Mouse (Mus musculus) liver (tissue): ENCODE data around the gene Il12a.

Experiments
- DNase-seq: peaks from one replicate; pipeline ENCODE4 v3.0.0-alpha.2; 2020; ENCODE audit warnings: mixed read lengths

The Il12a gene

DNA sequence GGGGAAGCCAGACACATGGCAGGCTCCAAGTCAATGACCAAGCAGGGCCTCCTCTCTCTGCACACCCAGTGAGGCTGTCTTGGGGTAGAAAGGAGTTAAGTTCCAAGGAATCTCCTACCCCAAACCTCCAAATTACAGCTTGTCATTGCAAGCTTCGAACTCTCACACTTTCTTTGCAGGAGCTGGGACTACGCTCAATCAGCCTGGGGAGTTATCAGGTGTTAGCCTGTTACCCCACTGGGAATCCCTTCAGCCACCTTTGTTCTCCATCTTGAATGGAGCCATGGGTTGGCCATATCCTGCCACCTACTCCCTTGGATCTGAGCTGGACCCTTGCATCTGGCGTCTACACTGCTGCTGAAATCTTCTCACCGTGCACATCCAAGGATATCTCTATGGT is at the start of gene Il12a:
Gene Il12a, plus strand, starts transcription at position 301 of the 400 bp plus-strand sequence.
- DNase-seq: no peak

DNA sequence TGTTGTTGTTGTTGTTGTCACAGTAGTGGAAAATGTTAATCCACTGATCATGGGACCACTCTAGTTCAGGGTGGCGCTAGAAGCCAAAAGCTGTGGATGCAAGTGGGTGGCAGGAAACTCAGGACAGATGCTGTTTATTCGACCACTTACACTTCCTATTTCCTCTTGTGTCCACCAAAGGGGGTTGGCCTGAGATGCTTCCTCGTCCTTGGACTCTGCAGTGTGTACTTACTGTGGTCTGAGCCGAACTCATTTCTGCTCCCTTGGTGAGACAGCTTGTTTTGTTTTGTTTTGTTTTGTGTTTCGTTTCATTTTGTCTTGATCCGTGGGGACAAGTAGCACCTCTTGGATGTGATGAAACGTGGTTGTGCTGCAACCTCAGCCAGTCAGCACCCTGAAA is 47.5 kb upstream of the Il12a start:
- DNase-seq: no peak

DNA sequence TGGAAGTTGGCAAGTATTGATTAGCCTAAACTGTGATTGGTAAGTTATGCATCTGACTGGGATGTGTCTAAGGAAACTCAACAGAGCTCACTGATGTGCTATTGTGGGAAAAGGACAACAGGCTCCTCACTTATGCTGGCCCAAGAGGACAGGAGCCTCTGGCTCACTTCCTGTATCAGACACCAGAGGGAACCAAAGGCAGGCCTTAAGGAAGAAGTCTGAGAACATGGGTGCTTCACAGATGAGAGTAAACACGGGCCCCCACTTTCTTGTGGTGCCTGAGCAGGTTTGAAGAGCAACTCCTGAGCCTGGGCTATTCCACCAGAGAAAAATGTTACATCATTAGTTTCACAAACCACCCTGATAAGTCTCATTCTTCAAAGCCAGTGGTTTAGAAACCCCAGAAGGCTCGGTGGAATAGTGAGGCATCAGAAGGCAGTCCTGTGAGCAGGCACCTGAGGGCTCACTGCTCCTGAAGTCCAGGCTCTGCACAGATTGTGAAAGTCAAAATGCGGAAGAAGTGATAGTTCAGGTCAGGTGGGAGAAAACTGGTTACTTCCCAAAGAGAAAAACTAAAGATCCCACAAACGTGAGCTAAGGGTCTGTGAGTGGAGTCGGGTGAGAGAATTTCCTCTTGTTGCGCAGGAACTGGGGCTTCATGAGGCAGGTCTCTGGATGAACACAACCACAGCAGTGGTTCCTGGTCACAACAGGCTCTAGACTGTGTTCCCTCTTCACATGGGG is 43.9 kb upstream of the Il12a start:
- DNase-seq: no peak

DNA sequence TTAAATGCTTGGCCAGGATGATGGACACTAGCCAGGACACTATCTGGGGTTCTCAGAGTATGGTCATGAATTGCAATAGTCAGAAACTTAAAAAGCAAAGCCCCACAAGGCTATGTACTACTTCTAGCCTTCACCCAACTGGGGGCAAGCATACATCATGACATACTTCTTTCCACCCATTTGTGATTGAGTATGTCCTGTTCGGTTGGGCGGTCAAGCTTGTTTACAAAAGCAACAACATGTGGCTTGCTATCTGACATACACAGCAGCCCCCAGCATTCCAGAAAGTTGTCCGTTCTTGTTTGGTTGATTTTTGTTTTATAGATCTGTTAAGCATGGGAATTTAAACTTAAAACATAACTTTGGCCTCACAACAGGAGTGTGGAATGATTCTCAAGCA is 43.2 kb upstream of the Il12a start:
- DNase-seq: no peak

DNA sequence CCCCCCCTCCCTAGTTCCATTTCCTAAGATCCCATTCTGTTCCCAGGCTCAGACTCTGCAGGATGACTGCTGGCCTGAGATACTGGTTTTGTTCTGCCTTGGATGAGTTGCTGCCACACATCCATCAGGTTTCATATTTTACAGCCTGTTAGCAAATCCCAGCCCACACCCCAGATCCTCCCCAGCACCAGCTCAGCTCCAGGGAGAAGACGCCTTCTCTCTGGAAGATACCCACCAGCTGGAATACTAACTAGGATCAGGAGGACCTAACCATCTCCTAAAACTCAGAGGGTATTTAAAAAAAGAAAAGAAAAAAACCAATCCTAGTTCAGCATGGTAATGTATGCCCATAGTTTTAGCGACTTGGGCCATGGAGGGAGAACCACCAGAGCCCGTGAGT is 40.2 kb upstream of the Il12a start:
- no peak for DNase-seq

DNA sequence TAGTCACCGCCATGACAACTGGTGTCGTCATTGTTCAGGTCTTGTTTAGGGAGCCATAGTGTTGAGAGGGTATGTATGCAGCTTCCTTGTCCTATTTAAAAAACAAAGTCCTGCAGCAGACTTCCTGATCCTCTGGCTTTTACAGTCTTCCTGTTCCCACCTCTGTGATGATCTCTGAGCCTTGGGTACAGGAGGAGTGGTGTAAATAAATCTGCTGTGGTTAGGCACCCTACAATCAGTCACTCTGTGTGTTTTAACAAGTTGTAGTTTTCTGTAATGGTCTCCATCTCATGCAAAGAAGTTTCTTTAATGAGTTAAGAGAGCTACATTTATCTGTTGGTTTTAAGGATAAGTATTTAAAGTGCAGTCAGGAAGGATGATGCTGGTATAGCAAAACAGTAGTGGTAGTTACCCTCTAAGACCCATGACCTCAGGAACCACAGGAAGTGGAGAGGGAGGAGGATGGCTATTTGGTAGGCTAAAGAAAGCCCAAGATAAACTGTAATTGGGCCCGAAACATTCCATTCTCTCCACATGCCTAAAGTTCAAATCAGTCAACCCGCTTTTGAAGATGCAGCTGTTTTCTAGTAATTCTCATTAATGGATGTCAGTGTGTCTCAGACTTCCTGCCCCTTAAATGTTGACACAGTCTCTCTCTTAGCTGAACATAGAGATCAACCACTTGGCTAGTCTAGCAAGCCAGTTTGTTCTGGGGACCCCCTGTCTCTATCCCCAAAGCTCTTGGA is 33.7 kb upstream of the Il12a start:
- DNase-seq: no peak

DNA sequence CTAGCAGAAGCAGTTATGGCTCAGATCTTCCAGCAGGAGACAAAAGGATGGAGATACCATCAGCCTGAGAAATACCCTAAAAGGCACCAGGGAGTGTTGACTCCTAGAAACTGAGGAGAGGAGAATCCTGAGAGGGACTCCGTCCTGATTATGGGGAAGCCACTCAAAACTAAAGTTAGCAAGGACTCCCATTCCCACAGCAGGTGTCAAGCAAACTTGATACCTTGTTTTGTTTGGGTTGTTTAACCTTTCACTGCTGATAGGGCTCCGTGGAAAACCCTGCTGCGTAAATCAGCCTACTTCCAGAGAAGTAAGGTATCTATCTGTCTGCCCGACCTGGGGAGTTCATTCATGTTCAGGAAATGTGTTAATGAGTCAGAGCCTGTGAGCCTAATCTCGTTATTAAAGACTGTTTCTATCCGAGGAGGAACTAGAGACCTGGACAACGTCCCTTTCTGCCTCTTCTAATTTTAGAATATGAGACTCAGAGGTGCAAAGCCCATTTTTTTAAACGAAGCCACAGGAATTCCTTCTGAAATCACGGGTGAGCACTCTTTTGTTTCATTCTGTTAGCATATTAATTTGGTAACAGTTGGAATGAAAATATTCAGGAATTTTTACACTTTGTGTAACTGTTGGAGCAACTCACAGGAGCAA is 32.7 kb upstream of the Il12a start:
- no peak for DNase-seq

DNA sequence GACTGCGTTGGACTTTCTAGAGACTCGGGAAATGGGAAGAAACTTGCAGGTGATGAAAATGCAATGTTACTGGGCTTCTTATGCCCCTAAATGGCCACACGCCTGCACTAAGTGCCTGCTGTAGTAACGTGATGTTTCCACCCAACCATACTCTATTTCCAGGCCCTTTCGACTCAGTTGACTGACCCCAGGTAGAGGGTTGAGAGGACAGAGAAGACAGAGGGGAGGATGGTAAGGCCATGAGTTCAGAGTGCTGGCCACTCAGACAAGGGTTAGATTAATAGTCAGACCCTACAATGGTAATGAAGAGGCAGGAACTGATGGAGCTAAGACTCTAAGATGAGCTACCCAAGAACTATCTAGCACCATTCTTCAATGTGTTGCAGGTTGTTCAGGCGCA is 30.4 kb upstream of the Il12a start:
- DNase-seq: no peak

DNA sequence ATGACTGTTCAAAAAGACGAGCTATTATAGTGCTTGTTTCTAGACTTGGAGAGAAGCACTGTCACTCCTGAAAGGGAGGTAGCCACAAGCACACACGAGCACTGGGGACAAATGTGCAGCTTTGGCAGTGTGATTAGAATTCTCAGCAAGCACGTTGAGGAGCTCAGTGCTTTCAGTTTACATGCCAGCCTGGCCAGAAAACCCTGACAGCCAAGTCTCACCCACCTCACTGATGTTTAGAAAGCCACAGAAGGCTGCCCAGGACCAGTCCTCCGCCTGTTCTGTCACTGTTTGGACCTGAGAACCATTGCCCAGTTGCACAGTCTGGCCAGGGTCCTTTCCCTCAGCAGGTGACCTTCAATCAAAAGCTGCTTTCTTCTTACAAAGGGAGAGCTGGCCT is 29.9 kb upstream of the Il12a start:
- no peak for DNase-seq

DNA sequence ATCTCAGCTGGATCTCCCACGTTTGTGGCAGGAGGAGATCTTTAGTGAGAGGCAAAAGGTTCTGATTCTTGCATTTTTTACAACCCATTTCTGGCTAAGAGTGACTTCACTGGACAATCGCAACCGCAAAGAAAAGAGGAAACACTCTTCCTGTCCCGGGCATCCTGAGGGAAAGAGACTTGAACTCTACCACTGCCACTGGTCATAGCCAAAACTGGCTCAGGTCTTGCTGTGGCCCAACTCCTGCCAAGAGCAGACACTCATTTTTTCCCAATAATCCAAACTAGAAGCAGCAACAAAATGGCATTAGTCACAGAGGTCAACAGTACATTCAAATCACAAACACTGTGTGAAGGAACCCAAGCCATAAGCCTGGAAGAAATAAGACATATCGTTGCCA is 28.1 kb upstream of the Il12a start:
- no peak for DNase-seq

DNA sequence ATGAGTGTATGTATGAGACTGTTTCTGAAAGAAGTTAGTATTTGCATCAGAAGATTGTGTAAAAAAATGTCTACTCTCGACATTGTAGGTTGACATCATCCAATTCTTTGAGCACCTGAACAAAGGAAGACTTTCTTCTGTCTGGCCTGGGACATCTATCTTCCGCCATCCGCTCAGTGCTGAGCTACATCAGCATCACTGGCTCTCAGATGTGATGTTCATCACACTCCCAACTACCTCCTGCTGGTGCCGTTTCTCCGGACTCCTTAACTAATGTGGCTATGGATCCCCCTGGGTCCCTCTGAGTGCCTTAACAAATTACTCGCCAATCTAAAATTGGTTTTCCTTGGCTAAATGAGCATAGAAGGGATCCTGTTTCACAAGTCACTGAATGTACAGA is 26.1 kb upstream of the Il12a start:
- no peak for DNase-seq

DNA sequence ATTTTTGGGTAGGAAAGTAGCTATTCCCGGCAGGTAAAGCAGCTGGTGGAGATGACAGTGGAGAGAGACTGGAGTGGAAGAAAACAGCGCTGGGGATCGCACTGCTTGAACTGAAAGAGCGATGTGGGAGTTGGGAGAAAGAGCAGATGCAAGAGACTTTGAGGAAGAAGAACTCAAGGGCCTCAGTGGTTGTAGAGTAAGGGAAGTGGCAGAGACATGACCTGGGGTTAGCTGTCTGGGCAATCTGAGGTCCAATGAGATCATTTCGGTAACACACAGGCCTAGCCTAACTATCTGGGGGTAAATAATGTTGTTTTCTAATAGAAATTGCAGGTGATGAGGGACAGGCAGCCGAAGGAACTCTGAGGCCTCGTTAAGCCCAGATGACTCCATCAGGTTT is 24.1 kb upstream of the Il12a start:
- no peak for DNase-seq

DNA sequence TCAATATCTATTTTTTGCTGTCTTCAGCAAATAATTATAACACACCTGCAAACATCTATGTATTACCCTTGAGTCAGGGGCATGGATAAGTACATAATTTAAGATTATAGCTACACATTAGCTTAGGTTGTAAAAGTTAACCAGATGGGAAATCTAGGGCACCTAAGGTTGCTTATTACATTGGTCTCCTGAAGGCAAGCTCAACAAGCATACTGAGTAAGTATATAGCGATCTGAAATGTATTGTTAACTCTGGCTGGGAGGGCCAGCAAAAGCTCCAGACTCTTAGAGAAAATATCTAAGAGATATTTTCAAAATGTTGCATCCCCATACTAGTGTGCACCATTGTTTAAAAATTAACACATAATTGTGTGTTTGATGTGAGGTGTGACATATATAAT is 22.6 kb upstream of the Il12a start:
- DNase-seq: no peak

DNA sequence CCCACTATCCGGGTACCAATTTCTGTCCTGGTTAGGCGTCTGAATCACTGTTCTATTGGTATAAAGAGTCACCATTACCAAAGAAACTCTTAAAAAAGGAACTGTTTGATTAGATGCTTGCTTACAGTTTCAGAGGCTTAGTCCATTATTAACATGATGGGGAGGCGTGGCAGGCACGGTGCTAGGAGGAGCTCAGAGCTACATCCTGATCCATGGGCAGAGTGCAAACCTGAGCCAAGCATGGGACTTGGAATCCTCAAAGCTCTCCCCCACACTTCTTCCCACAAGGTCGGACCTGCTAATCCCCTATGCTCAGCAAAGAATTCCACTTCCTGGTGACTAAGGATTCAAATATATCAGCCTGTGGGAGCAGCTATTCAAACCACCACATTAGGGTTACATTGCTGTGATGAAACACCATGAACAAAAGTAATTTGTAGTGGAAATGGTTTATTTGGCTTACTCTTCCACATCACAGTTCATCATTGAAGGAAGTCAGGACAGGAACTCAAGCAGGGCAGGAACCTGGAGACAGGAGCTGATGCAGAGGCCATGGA is 20.9 kb upstream of the Il12a start:
- DNase-seq: no peak

DNA sequence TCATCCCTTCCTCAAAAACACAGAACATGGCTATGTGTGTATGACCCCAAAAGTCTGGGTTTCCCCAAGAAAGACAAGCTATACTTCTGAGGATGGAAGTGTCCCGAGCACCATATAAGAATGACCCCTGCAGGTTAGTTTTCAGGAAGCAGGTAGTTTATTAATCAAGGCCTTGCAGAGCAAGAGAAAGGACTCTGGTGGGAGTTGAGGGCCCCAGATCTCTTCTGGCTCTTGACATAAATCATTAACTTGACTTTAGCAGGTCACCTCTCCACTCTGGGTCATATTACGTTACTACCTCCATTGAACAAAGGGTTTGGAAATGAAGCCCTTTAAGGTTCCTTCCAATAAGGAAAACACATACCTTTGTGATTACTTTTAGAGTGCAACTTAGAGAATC is 15.7 kb upstream of the Il12a start:
- no peak for DNase-seq

DNA sequence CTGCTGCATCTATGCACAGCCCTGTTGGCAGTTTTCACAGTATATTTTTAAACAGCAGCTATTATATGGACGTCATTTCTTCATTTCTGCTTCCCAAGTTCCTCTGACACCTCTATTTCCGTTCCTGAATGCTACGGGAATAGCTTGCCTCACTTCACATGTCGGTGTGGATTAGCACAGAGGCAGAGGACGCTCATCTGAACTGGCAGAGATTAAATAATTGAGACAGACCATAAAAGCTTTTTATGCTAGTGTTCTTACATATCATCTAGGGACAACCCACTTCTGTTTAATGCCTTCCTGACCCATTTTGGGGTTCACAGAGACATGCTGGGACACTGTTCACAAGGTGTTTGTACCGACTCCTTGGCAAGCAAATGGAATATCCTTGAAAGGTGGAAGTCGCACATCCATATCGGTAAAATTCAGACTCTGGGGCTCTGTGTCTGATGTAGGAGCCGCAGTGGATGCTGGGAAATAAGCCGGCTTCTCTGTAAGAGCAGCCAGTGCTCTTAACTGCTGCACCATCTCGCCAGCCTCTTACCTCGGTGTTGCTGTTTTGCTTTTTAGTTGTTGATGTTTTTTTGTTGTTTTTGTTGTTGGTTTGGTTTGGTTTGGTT is 15.1 kb upstream of the Il12a start:
- no peak for DNase-seq

DNA sequence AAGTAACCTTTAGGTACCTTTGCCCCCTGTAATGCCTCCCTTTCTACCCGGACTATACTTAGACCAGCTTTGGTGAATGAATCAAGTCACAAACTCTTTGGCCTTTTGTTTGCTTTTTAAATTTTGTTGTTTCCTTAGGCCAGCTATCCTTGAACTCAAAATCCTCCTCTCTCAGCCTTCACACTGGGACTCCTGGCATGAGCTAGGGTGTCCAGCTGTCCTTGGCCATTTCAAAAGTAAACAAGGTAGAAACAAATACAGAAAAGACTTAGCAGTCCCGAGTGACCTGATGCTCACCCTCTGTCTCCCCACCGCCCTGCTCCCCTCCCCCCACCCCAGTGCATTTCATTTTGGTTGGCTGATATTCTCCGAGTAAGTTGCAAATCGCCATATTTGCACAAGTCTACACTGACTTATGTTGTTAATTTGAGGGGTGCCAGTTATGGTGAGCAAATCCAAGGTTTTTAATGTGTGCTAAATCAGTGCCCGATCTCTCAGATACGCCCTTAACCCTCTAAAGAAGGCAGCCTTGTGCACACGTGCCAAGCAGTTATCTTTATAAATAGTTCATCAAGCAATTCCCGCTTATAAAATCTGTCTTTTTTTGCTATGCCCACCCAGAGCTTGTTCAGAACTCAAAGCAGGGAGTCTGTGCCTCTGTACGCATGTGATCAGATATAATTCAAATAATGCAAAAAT is 14.3 kb upstream of the Il12a start:
- DNase-seq: no peak

DNA sequence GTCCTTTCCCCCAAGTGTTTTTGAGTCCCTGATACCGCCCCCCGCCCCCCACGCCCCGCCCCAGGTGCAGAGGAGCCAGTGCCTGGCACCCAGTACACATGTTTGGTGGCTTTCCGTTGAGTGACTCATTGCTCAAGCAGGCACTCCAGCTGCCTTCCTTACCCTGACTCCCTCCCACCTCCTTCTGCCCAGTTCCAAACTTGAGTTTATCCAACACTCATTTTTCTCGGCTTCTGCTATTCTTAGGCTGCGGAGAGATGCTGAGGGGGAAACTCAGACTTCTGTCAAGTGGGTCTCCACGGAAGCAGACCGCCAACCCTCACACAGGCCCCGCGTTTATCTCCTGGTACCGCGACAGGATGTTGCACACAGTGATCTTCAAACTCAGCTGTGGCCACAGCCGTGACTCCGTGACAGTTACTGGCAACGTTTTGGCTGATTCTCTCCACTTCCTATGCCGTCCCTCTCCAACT is 13.6 kb upstream of the Il12a start:
- peak; percentile 56 for DNase-seq

DNA sequence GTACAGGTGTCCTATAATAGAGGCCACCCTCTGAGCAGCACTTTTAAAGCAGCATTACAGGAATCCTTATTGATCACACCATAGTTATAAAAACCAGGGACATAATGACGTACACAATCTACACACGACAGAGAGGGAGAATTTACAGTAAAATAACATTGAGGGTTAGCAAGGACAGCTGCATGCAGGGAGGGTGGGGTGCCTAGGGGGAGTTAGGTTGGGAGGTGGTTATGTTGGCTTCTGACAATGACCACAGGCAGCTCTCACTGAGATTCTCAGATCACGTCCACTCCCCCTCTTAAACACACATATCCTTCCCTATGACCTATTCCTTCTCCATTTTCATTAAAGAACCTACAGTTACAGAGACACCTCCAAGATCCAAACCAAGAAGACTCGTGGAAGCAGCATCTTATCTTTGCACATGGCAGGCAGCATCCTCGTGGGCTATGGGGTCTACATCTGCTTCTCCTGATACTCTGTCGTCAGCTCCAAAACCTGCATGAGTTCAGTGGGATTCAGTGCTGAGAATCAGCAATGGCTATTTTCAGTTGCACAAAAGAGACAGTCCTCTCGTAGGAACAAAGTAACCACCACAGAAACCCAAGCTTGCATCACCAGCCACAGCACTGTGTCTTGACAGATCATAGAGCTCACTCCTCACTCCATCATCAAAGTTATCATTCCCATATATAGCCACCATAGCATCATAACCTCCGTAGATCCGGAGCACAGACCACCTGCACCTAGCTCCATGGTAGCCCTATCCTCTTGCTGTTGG is 11.4 kb upstream of the Il12a start:
- DNase-seq: no peak

DNA sequence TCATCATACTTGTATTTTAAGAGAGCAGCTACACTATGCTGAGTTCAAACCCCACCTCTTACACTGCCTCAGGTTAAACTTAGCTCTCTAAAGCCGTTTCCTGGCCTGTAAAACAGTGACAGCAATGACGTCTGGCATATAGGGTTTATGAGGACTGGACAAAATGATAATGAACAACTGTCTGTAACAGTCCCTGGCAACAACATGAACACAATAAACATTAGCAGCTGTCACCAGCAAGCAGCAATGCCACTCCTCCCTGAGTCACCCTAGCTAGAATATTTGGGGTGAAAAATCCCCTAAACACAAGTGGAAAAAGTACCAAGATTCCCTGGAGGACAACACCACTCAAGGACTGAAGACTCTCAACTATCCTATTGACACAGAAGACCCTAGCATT is 6.9 kb upstream of the Il12a start:
- DNase-seq: no peak

DNA sequence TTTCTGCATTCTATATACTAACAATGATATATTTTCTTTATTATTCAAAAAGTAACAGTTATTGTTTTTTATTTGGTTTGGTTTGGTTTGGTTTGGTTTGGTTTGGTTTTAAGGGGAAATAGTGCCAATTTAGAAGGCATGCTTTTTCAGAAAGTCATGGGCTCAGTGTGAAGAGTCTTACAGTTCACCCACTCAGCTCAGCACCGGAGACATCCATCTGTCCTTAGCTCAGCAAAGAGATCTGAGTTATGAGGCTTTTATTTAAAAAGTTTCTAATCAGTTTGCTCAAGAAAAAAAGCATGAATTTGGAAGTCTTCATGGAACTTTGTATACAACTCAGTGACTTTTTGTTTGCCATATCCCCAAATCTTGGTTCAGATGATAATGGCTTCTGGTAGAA is 6.2 kb upstream of the Il12a start:
- DNase-seq: no peak
